Mouse (Mus musculus): ENCODE measurements around the gene Tmem247.
A peak's percentile ranks its signal among the peaks of the same experiment; 100 is the strongest.

Tmem247 gene

DNA sequence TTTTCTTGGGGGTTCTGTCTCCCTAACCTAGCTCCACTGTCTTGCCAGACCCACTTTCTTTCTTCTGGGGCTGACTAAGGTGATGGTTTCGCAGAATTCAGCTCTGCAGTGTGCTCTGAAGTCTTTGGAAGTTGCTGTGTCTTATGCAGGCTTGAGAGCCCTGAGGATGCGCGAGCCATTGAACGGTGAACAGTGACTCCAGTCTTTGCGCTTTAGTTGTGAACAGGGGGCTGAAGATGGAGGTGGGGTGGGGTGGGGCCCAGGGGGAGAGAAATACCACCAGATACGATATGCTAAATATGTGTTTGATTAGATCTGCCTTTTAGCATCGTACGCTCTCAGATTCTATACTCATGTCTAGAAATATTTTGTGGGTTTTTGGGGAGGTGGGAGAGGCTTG, 48.0 kb downstream of the Tmem247 start:
- no peak for DNase-seq

DNA sequence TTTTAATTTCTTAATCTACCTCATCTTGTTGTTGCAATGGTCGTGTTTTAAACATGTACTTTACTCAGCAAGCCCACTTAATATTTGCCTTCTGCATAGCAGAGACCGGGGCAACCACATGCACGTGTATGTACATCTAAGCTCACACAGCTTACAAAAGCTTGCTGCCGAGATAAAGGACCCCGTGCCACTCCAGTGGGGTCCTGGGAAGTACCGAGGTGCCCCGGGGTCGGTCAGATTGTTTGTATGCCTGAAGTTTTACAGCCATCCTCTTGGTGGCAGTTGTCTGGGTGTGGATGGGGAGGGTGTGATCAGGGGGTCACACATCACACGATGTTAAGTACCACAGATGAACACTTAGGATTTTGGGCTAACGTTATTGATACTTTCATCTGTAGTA, 48.9 kb downstream of the Tmem247 start:
- DNase-seq = no peak

DNA sequence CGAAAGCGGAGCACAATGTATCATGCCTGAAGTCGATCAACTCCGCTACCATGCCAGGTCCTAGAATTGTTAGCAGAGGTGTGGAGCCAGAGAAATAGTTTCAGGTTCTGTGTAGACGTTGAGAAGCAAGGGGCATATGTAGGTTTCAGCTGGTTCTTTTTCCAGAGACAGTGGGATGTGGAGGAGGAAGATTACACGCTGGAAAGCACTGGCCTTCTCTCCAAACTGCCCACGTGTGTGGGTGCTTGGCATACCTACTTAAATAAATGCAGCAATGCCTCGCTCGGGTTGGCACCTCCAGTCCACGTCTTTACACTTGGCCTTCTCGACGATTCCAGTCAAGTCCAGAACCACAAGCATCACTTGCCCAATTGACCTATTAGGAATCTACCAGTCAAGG, 49.9 kb downstream of the Tmem247 start:
- no peak for DNase-seq

DNA sequence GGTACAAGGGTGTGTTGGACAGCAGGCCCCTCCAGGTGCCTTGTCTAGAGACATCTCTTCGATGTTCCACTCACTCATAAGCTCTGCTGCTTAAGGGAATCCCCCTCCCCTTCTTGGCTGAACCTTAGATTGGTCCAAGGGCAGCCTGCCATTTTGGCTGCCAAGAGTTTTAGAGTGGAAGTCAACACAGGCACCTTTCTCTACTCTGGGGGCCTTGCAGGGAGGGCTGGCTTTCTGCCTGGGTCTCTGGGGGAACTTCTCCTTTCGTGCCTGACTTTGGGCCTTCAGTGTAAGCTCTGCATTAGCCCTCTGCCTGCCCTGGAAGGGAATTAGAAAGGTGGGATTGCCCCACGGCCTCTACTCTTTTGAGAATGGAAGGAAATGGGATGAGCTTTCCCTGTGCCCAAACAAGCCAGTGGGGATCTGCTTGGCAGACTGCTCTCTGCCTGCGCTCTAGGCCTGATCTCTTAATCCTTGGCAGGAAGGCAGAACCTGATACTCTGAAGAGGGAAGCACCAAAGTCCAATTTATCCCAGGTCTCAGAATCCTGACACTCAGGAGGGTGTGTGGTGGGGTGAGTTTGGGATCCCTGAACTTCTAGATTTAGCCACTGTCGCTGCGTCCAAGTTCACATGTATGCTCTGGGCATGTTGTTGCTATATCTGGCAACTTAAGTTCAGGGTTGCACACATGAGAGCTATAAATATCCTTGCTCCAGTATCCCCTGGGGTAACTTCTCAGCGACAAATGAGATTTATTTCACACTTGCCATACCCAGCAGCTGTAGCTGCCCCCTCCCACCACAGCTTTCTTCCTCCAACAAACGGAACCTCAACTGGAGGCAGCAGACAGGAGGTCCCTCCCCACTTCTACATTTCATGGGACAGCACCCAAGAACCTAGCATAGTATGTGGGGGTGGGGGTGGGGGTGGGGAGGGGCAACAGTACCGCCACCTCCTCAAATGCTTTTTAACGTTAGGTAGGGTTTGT, 50.7 kb downstream of the Tmem247 start:
- no peak for DNase-seq

DNA sequence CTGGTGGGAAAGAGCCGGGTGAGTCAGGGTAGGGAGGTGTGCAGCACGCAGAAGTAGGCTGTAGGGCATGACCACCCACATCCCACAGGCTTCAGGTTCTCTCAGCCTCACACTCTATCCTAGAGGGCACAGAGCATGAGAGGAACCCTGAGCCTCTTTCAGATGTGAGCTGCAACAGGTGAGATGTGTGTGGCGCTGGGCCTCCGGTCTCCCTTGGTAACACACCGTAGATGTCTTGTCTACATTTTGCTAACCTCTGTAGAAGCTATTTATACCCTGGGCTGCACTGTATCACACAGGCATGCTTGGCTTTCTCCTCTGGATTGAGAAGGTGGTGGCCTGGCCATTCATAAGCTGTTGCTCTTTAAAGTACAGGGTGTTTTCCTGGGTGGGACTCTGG, 51.4 kb downstream of the Tmem247 start:
- DNase-seq = no peak

DNA sequence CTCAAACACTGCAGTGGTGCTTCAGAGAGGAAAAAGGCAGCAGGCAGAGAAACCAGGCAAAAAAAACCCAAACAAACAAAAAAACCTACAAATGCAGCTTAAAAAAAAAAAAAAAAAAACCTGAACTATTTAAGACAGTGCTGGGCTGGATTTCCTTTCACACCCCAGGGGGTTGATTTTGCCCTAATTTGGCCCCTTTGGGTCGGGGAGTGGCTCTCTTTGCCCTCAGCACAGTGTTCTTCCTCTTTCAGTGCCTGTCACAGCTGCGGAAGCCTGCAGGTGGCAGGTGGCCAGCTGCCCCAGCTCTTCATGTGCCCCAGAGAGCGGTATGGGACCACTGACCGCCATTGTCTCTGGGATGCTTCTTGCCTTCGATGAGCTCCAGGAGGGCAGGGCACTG, 52.4 kb downstream of the Tmem247 start:
- peak; percentile 55 to 63 for DNase-seq

DNA sequence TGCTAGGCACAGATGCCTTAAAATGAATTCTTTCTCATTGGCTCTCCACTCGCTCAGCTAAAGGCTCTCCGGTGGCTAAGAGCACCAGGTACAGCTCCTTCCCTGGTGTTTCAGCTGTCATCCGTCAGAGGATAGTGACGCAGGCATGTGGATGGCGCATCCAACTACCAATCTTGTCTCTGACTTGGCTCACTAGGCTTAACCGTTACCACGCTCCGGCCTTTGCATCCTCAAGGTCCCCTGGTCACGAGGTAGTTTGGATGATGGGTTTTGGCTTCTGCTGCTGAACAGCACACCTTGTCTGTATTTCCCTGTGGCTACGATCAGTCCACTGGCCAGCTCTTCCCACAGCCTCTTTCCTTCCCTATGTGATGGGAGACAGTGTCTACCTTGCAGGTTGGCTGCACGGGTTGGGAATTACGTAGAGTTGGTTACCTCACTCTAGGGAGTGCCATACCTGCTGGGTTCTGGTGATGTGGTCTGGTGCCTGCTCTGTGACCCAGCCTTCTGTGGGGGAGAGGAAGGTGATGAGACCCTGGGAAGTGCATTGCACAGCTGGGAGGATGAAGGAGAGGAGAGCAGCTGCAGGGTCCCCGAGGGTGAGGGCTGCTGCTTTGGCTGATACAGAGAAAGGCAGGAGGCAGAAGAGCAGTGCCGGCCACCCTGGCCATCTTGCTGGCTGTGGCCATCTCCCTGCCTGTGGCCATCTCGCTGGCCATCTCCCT, 53.0 kb downstream of the Tmem247 start:
- no peak for DNase-seq

DNA sequence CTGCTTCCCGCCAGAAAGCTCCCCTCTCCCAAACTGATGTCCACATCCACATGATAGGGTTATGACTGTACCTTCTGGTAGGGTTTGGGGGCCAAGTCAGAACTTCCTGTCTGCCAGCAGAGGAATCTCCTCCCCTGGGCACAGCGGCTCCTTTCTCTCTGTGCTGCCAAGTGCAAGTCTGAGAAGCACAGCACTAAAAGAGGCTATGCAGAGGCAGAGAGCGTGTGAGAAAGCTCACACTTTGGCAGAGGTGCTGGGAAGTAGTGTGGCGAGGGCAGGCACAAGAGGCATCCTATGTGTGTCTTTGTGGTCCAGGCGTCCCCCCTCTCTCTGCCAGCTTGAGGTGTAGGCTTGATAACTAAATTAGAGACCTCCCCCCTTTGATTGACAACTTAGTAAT, 53.9 kb downstream of the Tmem247 start:
- no peak for DNase-seq

DNA sequence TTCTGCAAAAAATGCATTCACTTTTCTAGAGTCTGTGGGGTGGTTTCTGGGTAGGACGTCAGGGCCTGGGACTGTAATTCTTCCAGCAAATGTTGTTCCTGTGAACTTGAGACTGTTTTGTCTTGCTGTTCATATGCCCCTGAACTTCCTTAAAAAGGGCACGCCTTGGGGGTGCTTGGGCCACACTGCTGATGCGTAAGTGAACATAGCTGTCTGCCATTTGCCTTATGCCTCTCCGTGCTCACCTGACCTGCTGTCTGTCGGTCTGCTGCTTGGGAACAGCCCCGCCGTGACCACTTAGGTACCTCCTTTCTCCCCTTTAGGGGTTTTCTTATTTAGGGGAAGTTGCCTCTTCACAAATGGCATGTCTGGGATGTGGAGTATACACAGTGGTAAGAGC, 54.7 kb downstream of the Tmem247 start:
- no peak for DNase-seq
